Mouse (Mus musculus) hindlimb bud, embryonic 11.5 days (tissue): ENCODE data around the gene Pcyt2.
"Not testable (repeated sequence)": the region's sequence is repeated elsewhere in the genome, so short reads cannot be mapped to it uniquely, and the experiment has no call there.

ENCODE experiments used
- DNase-seq: peaks from one replicate; pipeline ENCODE4 v3.0.0-alpha.2; 2012; ENCODE audit warnings: low read depth, low spot score; ENCODE audit errors: extremely low spot score

Gene Pcyt2

GRCm38 (mm10) chr11:120616617-120617294, 980 bp downstream of the Pcyt2 start:
- no peak for DNase-seq

DNA sequence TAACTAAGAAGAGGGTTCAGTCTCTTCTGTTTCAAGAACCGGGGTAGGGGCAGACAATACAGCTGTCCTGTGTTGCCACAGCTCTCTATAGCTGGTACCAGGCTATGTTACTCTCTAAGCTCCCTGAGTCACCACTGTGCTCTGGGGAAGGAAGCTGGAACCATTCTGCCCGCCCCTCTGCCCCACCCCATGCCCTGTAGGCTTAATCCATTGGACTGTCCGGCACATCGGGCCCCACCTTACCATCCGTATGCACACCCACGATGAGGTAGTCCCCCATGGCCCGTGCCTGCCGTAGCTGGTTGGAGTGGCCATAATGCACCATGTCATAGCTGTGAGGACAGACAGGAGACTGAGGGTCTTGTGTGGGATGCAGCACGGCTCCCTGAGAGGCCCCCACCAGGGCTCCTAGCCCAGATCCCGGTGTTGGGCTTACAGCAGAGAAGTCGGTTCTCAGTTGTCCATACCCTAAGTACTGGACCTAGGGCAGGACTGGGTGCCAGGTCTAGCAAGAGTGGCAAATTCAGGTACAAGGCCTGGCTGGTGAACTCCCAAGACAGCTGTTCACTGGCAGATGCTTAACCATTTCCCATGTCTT, 2.0 kb downstream of the Pcyt2 start:
- DNase-seq = no peak

GRCm38 (mm10) chr11:120615167-120615566, 2.6 kb downstream of the Pcyt2 start:
- no peak for DNase-seq

DNA sequence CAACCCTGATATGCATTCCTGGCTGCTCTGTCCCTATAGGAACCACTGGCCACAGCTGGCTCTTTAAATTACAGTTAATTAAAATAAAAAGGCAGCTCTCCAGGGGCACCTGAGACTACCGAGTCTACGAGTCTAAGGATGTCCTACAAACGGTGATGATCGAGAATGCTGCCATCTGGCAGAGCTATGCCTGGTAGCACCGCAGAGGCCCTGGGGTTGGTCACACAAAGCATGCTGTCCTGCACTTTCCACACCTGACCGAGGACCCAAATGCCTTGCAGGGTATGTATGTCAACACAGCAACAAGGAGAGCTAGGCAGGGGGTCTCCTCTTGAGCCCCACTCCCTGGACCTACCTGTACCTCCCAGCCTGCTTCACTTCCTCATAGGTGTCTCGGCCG, 3.8 kb downstream of the Pcyt2 start:
- DNase-seq = no peak

- no peak for DNase-seq
Observed at GRCm38 (mm10) chr11:120613481-120613972, 4.2 kb downstream of the Pcyt2 start.

GRCm38 (mm10) chr11:120612763-120613162, 5.0 kb downstream of the Pcyt2 start:
- DNase-seq = no peak

GRCm38 (mm10) chr11:120610477-120611046, 7.2 kb downstream of the Pcyt2 start:
- DNase-seq = no peak

- DNase-seq = no peak
Observed at GRCm38 (mm10) chr11:120609250-120609649, 8.5 kb downstream of the Pcyt2 start.

DNA sequence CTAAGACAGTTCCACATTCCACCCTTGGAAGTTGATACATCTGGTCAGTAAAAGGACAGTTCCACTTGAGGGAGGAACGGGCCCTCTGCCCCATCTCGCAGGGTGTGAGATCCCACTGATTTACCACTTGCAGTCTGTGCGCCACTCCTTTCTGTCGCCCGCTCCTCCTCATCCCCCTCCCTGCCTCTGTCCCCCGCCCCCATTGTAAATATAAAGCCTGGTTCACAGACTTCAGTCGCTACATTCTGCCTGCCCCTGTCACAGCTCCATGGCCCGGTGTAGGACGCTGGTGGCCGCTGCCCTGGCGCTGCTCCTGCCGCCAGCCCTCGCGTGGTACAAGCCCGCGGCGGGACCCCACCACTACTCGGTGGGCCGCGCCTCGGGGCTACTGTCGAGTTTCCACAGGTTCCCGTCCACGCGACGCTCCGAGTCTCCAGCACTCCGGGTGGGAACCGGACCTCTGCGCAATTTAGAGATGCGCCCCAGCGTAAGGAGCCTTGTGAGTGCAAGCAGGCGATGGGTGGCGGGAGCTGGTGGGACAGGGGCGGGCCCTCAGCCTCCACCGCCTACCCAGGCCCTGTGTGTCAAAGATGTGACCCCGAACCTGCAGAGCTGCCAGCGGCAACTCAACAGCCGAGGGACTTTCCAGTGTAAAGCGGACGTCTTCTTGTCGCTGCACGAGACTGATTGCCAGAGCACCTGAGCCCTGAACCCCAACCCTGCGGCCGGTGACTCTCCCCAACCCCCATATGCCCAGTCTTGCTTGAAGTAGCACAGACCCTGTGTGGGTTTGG, 9.3 kb downstream of the Pcyt2 start, which contains the start of gene Npb:
Gene Npb, plus strand, starts transcription at position 237 of the 794 bp plus-strand sequence.
- no peak for DNase-seq

DNA sequence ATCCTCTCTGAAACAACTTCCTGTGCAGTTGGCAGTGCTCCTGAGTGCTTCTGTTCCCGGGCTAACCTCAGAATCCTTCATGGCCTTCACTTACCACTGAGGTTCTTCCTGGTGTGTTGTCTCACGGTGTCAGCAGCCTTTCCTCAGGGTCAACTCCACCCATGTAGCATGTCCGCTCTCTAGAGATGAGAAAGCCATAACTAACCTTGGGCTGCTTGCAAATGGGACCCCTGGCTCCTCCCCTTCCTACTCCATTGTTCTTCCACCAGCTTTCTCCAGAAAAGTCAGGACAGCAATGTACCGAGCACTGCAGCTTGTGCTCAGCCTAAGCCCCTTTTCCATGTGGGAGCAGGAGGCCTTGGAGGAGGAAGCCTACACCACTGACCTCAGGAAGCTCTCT, 11.0 kb downstream of the Pcyt2 start:
- DNase-seq = no peak

- no peak for DNase-seq
Observed at GRCm38 (mm10) chr11:120605667-120606066, 12.1 kb downstream of the Pcyt2 start.

DNA sequence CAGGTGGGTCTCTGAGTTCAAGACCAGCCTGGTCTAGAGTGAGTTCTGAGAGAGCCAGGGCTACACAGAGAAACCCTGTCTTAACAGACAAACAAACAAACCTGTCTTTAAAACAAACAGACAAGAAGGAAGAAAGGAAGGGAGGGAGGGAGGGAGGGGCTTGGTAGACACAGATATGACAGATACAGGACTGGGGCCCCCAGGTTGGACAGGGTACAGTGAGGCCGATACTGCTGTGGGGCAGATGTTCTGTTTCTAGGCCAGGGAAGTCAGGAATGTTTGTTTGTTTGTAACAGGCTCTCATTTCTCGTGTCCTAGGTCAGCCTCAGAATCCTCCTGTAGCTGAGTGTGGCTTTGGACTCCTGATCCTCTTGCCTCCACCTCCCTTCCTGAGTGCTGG, 14.2 kb downstream of the Pcyt2 start:
- DNase-seq = no peak

DNA sequence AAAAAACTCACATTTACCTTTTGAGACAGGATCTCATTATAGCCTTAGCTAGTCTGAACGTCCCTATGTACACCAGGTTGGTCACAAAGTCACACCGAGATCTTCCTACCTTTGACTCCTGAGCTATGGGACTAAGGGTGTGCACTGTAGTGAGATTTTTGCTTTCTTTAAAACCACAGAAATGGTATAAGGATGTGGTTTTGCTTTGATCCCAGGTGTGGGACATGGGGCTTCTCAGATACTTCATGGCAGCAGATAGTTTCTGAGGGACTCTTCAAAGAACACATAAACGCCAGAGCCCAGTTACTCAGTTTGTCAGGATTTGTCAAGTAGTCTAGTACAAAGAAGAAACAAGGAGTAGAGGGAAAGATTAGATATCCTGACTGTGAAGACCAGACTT, 17.0 kb downstream of the Pcyt2 start:
- no peak for DNase-seq

- DNase-seq = no peak
Observed at GRCm38 (mm10) chr11:120598990-120599549, 18.7 kb downstream of the Pcyt2 start.

DNA sequence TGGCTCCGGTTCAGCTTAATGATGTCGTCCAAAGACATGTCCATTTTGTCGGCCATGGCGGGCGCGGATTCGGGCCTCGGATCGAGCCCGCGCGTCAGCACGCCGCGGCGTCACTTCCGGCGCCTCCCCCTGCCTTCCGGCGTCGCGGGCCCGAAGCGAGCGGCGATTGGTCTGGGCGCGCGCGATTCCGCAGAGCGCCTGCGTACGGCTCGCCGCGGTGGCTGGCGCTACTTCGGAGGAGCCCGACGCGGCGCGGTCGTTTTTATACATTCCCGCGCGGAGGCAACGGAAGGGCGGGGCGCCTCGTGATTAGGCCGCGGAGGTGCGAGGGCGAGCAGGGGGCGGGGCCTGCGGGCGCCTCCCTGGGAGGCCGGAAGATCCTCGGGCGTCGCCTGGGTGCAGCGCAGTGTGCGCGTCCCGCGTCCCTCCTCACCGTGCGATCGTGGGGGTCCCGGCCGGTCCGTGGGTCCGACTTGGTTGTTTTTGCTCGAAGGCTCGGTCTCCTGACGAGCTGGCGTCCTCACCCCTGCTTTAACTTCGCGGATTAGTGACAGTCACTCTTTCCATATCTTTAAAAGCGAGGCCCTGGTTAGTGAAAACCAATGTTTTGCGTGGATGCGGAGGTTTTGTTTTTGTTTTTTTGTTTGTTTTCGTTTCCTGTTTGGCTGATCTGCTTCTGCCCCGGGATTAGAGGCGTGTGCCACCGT, 19.3 kb downstream of the Pcyt2 start, which contains the start of the genes Alyref and Anapc11:
Gene Alyref, minus strand, starts transcription at position 83 of the 707 bp plus-strand sequence.
Gene Anapc11, plus strand, starts transcription at position 139 of the 707 bp plus-strand sequence.
- DNase-seq = peak; percentile 70

DNA sequence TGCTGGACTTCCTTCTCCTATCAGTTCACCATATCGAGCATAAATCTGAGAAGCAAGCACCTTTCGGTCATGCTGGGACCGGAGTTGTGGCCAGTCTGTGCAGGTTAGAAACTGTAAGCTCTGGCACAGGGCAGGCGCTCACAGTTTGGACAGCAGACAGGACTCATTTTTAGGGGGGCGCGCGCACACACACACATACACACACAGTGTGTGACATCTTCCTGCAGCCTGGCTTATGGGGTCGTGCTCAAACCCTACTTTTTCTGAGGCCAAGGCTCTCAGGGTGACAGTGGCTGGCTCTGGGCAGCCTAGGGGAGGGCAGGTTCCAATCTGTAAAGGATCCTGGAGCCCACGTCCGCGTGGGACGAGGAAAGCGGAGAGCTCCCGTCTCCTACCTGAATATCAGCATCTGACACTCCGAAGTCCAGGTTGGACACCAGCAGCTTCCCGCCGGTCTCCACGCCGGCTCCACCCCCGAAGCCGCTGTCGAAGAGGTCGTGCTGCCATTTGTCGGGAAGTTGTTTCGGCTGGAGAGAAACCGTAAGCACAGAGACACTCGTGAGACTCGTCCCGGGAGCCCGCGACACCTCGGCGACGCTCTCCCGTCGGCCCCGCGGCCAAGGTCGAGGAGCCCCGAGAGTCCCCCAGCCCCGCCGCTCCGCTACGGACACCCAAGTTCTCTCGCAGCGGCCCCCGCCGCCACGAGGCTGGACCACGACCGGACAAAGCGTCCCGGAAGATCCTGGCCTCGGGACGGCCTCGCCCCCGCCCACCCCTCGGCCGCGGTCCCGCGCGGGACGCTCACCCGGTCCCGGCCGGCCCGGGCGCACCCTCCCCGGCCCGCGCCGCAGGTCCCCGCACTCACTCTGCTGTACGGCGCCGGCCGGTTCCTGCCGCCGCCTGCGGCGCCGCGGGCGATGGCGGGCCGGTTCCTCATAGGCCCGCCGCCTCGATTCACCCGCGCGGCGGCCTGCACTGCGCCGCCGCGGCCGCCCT, 20.2 kb downstream of the Pcyt2 start:
- DNase-seq = no peak

DNA sequence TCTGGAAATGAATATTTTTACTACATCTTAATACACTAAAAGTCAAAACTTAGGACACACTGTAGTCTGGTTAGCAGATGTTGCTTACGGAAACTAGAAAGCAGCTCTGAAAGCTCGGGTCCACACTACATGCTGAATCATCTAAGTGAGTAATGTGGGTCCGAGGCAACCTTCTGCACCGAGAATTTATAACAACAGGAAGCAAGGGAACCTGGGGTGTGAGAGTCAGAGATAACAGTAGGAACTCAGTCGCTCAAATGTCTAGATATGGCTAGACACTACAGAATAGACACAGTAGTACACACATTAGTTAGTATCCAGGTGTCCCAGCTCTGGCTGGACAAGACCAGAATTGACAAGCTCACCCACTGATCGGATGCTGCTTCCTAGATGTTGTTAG, 29.2 kb downstream of the Pcyt2 start:
- DNase-seq = no peak

DNA sequence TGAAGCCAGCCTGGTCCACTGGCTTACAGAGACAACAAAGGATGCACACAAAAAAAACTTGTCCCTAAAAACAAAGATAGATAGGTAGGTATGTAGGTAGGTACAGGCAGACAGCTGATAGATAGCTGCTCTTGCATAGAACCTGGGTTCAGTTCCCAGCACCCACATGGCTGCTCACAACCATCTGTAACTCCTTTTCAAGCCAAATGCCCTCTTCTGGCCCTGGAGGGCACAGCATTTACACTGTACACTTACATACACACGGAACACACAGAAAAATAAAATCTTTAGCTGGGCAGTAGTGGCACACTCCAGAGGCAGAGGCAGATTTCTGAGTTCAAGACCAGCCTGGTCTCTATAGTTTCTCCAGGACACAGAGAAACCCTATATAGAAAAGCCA, 33.8 kb downstream of the Pcyt2 start:
- DNase-seq = no peak

GRCm38 (mm10) chr11:120582982-120583293, 34.8 kb downstream of the Pcyt2 start:
- DNase-seq = not testable (repeated sequence)
